15 mouse cellular contexts compared by ENCODE assay signal in genomic region chr4:148920610-148921009, GRCm38 (mm10).
A peak's percentile ranks its signal among the peaks of the same experiment; 100 is the strongest.
DNase-seq lines count a peak whose midpoint lies in the region; ATAC-seq and TF ChIP-seq lines count a peak whose summit lies in the region.
"Had no signal": no experiment of that assay in that cellular context is flagged by ENCODE, and none has a peak within 500 bp of the region (broad histone marks: within the 10 kb centered on the region; RNA-seq: fewer than 3 reads in every experiment).

No protein-coding gene starts in this region.

- no peaks in the 10 kb centered on the region; the same call in 1 of the 2 replicates for H3K36me3 ChIP-seq in heart, embryonic 12.5 days
- H3K36me3 ChIP-seq in liver, postnatal 0 days (replicated peaks; ENCODE audit: insufficient read depth, low read length) = no peaks in the 10 kb centered on the region
- no peaks in the 10 kb centered on the region for H3K36me3 ChIP-seq in midbrain, embryonic 11.5 days (ENCODE audit: control insufficient read depth, insufficient read depth, low read length)
- H3K36me3 ChIP-seq: liver, embryonic 12.5 days had no signal

- H3K9me3 ChIP-seq in heart, embryonic 12.5 days (replicated peaks) = no peaks in the 10 kb centered on the region
- H3K9me3 ChIP-seq in liver, postnatal 0 days (ENCODE audit: low read length) = no peaks in the 10 kb centered on the region
- H3K9me3 ChIP-seq in midbrain, embryonic 11.5 days (ENCODE audit: control insufficient read depth, low read length) = no peaks in the 10 kb centered on the region
- H3K9me3 ChIP-seq: liver, embryonic 12.5 days had no signal

- no peak for TF ChIP-seq EP300 in liver, postnatal 0 days (IDR thresholded peaks at IDR 0.05; ENCODE audit: low read depth)

- H3K27ac ChIP-seq in heart, embryonic 12.5 days (ENCODE audit: poor library complexity, severe bottlenecking) = peak overlapping the region; percentile 14; the same call in 1 of the 2 replicates
- H3K27ac ChIP-seq in bone marrow macrophage, adult 2 months (ENCODE audit: insufficient read depth, low read depth, low read length) = no peak overlapping the region
- no peak overlapping the region for H3K27ac ChIP-seq in liver, postnatal 0 days (ENCODE audit: low read depth)
- H3K27ac ChIP-seq in midbrain, embryonic 11.5 days (ENCODE audit: low read depth, low read length) = no peak overlapping the region
- H3K27ac ChIP-seq: left cerebral cortex, adult 2 months; liver, embryonic 12.5 days; macrophage had no signal

- H3K4me2 ChIP-seq in heart, embryonic 12.5 days = no peak overlapping the region
- H3K4me2 ChIP-seq in liver, postnatal 0 days (ENCODE audit: low read depth, low read length) = no peak overlapping the region
- no peak overlapping the region for H3K4me2 ChIP-seq in midbrain, embryonic 11.5 days
- H3K4me2 ChIP-seq: liver, embryonic 12.5 days had no signal

- DNase-seq in heart, adult 9 months (ENCODE audit: low spot score in 2 of 2) = no peak
- peak; percentile 65 for DNase-seq in kidney, adult 11 months
- peak; percentile 51 to 79 for DNase-seq in kidney, postnatal 25 days
- no peak for DNase-seq in liver, postnatal 0 days
- DNase-seq in lung, postnatal 36 days = no peak
- DNase-seq in midbrain, embryonic 11.5 days (ENCODE audit: low spot score, missing footprints) = no peak
- DNase-seq: adrenal gland, postnatal 14 days; embryo, embryonic 11 days; heart, adult 18-20 months; thymus, postnatal 4 days had no signal

- H3K9ac ChIP-seq in heart, embryonic 12.5 days = no peak overlapping the region
- no peak overlapping the region for H3K9ac ChIP-seq in liver, postnatal 0 days (replicated peaks)
- no peak overlapping the region for H3K9ac ChIP-seq in midbrain, embryonic 11.5 days (ENCODE audit: low read length)
- H3K9ac ChIP-seq: liver, embryonic 12.5 days had no signal

- TF ChIP-seq CTCF in bone marrow macrophage, adult 2 months (IDR thresholded peaks at IDR 0.05; ENCODE audit: low read depth, low read length) = no peak
- no peak for TF ChIP-seq CTCF in liver, postnatal 0 days (IDR thresholded peaks at IDR 0.05; ENCODE audit: low read depth)

- ATAC-seq in heart, embryonic 12.5 days (ENCODE audit: insufficient number of reproducible peaks, low FRiP score) = no peak
- no peak for ATAC-seq in liver, postnatal 0 days
- ATAC-seq in midbrain, embryonic 11.5 days (ENCODE audit: low FRiP score) = no peak
- ATAC-seq: liver, embryonic 12.5 days had no signal

- H3K4me1 ChIP-seq in heart, embryonic 12.5 days (replicated peaks) = peaks cover 95% of the 10 kb centered on the region
- H3K4me1 ChIP-seq in bone marrow macrophage, adult 2 months (ENCODE audit: control insufficient read depth, insufficient read depth, low read length) = 0 out of 2 replicates have a peak, but pooled peaks cover 2% of the 10 kb centered on the region
- no peaks in the 10 kb centered on the region for H3K4me1 ChIP-seq in liver, postnatal 0 days (ENCODE audit: insufficient read depth)
- peaks cover 20% of the 10 kb centered on the region for H3K4me1 ChIP-seq in midbrain, embryonic 11.5 days (ENCODE audit: control insufficient read depth, insufficient read depth, low read length)

- TF ChIP-seq POLR2A in bone marrow macrophage, adult 2 months (IDR thresholded peaks at IDR 0.05; ENCODE audit: borderline replicate concordance, low read depth, low read length) = no peak

- no peak overlapping the region for H3K4me3 ChIP-seq in heart, embryonic 12.5 days
- peak overlapping the region; percentile 26 for H3K4me3 ChIP-seq in bone marrow macrophage, adult 2 months (ENCODE audit: insufficient read depth, low read length)
- H3K4me3 ChIP-seq in liver, postnatal 0 days (ENCODE audit: low read depth, low read length) = no peak overlapping the region
- no peak overlapping the region for H3K4me3 ChIP-seq in midbrain, embryonic 11.5 days (ENCODE audit: low read depth, low read length)
- H3K4me3 ChIP-seq: left cerebral cortex, adult 2 months; liver, embryonic 12.5 days had no signal

- peaks cover 13% of the 10 kb centered on the region for H3K27me3 ChIP-seq in heart, embryonic 12.5 days (replicated peaks)
- H3K27me3 ChIP-seq in liver, postnatal 0 days (ENCODE audit: insufficient read depth, low read length) = 0 out of 2 replicates have a peak, but pooled peaks cover 5% of the 10 kb centered on the region
- H3K27me3 ChIP-seq in midbrain, embryonic 11.5 days (ENCODE audit: control insufficient read depth, insufficient read depth, low read length) = peaks cover 78% of the 10 kb centered on the region

- WGBS in heart, embryonic 12.5 days = 68% methylated on average over 11 of the region's 11 CpGs
- WGBS in liver, postnatal 0 days (ENCODE audit: insufficient replicate concordance) = 33% methylated on average over 11 of the region's 11 CpGs
- 65% methylated on average over 11 of the region's 11 CpGs for WGBS in midbrain, embryonic 11.5 days

Comparison
In these comparisons a context has a peak if more than half of its experiments do, and no peak if none do; other contexts are left out.
1. DNase-seq: peak in kidney, adult 11 months (single experiment) and kidney, postnatal 25 days (2 of 2); none in heart, adult 9 months (0 of 2), liver, postnatal 0 days (single experiment), lung, postnatal 36 days (single experiment) and midbrain, embryonic 11.5 days (single experiment).